Mouse (Mus musculus) ES-E14 (cell line): ENCODE results near the gene Ntn1.

Source experiments
- CHD2 ChIP-seq: IDR thresholded peaks from 2 replicates; pipeline ENCODE4 v1.6.1; 2014; ENCODE audit warnings: mild to moderate bottlenecking, low read depth, low read length, inconsistent platforms
- HCFC1 ChIP-seq: IDR thresholded peaks from 2 replicates; pipeline ENCODE4 v1.6.1; 2012; ENCODE audit warnings: low read length, inconsistent platforms, borderline replicate concordance; ENCODE audit not compliant: insufficient read depth
- MAFK ChIP-seq: IDR thresholded peaks from 2 replicates; pipeline ENCODE4 v1.6.1; 2014; ENCODE audit warnings: mild to moderate bottlenecking, low read depth, low read length, inconsistent platforms; ENCODE audit not compliant: insufficient read depth
- ZC3H11A ChIP-seq: IDR thresholded peaks from 2 replicates; pipeline ENCODE4 v1.6.1; 2012; ENCODE audit warnings: low read depth, mild to moderate bottlenecking, inconsistent platforms, low read length, borderline replicate concordance
- ZNF384 ChIP-seq: IDR thresholded peaks from 2 replicates; pipeline ENCODE4 v1.6.1; 2012; ENCODE audit warnings: low read depth, low read length, inconsistent platforms

GRCm38 (mm10) chr11:68302323-68302722, 98.3 kb downstream of the Ntn1 start:
- TF ChIP-seq CHD2 (no peak), ZNF384 (no peak), HCFC1 (no peak), ZC3H11A (no peak), MAFK (no peak)
